Mouse (Mus musculus): ENCODE results near the gene Tmem255a. TPM values are rescaled to one million over a fixed set of nuclear protein-coding genes. Genes with fewer than 3 reads are reported as not detected.

Gene Tmem255a
- polyA plus RNA-seq, 1 experiment from 2014 or later = 22.2 TPM

Small RNA genes lying within 50 kb of the gene (microRNA-seq; reads per million reads assigned to microRNA genes)
- 1.1 reads per million for gene Mir3110

Other genes with a start within 250 kb of the Tmem255a start
- not detected in 2 replicates for gene Btg1-ps1, start 233.6 kb downstream of the Tmem255a start, polyA plus RNA-seq (2016; fragmentation: Nextera tagmentation; extraction: Ambion mirVana)
- not detected in 2 replicates for gene Btg1-ps2, start 209.3 kb downstream of the Tmem255a start, polyA plus RNA-seq (2016; fragmentation: Nextera tagmentation; extraction: Ambion mirVana)
- gene Rhox10, start 186.0 kb downstream of the Tmem255a start, polyA plus RNA-seq (2016; fragmentation: Nextera tagmentation; extraction: Ambion mirVana) = not detected in 2 replicates
- not detected in 2 replicates for gene Rhox11, start 167.3 kb downstream of the Tmem255a start, polyA plus RNA-seq (2016; fragmentation: Nextera tagmentation; extraction: Ambion mirVana)
- gene Rhox12, start 141.5 kb downstream of the Tmem255a start, polyA plus RNA-seq (2016; fragmentation: Nextera tagmentation; extraction: Ambion mirVana) = not detected in 2 replicates
- not detected in 2 replicates for gene Rhox13, start 131.2 kb downstream of the Tmem255a start, polyA plus RNA-seq (2016; fragmentation: Nextera tagmentation; extraction: Ambion mirVana)
- gene Zbtb33, start 62.6 kb downstream of the Tmem255a start, polyA plus RNA-seq (2016; fragmentation: Nextera tagmentation; extraction: Ambion mirVana) = 6.3 and 6.9 TPM in 2 replicates
- gene Atp1b4, start 63.7 kb upstream of the Tmem255a start, polyA plus RNA-seq (2016; fragmentation: Nextera tagmentation; extraction: Ambion mirVana) = 0.06 and 0.40 TPM in 2 replicates
- 82.8 and 88.4 TPM in 2 replicates for gene Lamp2, start 204.0 kb upstream of the Tmem255a start, polyA plus RNA-seq (2016; fragmentation: Nextera tagmentation; extraction: Ambion mirVana)

Data from hindbrain, embryonic 12.5 days (tissue).